Mouse (Mus musculus): Measurements from ENCODE around the gene Ndufv1. TPM values are rescaled to one million over a fixed set of nuclear protein-coding genes. Genes with fewer than 3 reads are reported as not detected.

Gene Ndufv1
- total RNA-seq (2023): 73.3 to 94.8 TPM (median 89.7 TPM) in 4 replicates

GRCm38 (mm10) chr19:4012432-4013022, at the start of gene Ndufv1:
Gene Ndufv1 (minus strand): TSS chr19:4012806.

DNA sequence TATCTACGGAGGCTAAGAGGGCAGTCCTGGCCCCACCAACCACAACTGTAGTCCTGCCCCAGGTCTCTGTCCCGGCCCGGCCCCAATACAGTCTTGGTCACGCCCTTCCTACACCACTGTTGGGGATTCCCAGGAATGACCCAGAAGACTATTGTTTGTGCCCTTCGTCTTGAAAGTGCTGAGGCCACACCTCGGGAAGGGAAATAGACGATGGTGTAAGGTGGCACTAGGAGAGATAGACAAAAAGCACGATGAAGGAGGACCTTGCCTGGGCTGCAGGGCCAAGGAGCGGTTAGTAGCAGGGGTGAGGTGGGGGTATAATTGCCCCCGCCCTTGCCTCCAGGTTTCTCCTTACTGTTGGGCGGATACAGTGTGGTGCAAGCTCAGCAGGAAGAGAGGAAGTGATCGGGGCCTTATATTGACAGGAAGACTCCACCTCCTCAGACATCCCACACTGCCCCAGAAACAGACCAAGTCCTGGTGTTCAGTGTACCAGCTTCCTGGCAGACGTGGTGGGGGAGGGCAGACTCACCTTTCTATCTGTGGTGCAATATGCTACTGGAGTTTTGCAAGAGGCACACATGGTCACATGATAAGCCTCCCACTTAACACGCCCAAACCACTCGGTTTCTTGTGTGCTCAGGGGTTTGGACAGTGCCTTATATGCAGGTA, 46.6 kb upstream of the Ndufv1 start, which contains the start of gene Gstp3:
Gene Gstp3, minus strand, starts transcription at position 501 of the 672 bp plus-strand sequence.

DNA sequence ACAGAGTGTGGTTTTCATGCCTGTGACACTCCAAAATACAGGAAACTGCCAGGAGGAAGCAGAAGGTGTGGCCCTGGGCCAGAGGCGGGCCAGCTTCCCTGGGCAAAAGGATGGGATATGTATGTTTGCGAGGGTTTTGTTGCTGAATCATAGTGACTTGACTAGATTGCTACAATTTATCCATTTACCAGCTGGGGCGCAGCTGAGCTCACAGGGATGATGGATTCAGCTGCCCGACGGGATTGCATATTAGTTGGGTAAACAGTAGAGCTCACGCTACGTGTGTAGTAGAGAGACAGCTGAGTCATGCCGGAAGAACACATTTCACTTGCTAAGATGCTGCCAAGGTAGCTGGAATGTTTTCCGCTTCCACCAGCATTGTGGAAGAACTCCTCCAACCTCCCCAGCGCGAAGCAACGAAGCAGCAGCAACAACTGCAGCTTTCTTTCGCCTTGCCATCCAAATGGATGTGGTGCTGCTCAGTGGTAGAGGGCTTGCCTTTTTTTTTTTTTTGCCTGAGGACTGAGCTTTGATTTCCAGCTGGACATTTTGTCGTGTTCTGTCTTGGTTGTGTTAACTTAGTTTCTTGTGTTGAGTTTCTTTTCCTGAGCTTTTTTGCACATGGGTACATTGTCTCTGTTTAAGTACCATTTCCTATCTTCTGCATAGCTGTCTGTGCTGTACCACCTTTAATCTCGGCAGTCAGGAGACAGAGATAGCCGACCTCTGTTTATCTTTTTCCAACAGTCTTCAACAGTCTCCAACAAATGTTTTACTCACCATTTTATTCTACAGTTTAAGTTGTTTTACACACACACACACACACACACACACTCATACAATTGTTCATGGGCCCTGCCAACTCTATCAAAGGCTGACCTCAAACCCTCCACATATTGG, 33.6 kb upstream of the Ndufv1 start, which contains the start of gene Gstp2:
Gene Gstp2, minus strand, starts transcription at position 58 of the 900 bp plus-strand sequence.

DNA sequence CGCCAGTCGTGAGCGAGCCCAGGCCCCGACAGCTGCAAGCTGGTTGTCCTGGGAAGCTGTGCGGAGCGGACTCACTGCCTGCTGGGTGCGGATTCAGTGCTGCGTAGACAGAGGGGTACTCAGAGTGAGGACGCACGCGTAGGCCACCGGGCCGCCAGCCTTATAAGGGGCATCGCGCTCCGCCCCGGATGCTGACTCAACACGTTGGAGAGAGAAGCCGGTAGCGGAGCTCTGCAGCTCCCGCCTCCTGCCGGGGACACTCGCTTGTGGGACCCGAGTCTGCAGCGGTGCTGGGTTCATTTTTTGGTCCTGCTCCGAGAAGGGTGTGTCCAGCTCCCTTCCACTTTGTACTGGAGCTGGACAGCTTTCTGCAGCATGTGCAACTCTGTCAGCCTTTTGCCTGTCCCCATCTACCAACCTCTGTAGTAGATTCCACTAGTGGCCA, 25.2 kb upstream of the Ndufv1 start, which contains the start of gene Gstp1:
Gene Gstp1, minus strand, starts transcription at position 198 of the 445 bp plus-strand sequence.

GRCm38 (mm10) chr19:4003112-4003511, 9.5 kb downstream of the Ndufv1 start, which contains the start of gene Doc2g:
Gene Doc2g (plus strand): TSS chr19:4003313.

GRCm38 (mm10) chr19:4000119-4000900, 12.3 kb downstream of the Ndufv1 start, which contains the start of the genes Nudt8 and Gm49405:
Gene Nudt8 (plus strand): TSS chr19:4000580.
Gene Gm49405 (plus strand): TSS chr19:4000626.

DNA sequence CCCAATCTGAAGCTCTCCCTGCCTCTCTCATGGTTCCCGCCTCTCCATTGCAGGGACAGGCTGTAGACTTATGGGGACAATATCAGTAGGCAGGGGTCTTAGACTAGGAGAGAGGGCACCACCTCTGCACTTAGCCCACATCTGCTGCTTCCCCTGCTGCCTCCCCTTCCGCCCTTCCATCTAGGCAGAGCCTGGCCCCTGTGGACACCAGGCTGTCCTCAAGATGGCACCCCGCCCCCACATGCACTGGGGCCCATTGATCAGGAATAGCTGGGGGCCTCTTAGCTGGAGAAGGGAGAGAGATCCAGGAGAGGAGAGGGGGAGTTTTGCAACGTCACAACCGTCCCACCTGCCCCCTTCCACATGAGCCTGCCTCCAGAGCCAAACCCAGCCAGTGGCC, 20.2 kb downstream of the Ndufv1 start, which contains the start of gene Tbx10:
Gene Tbx10, plus strand, starts transcription at position 337 of the 400 bp plus-strand sequence.

DNA sequence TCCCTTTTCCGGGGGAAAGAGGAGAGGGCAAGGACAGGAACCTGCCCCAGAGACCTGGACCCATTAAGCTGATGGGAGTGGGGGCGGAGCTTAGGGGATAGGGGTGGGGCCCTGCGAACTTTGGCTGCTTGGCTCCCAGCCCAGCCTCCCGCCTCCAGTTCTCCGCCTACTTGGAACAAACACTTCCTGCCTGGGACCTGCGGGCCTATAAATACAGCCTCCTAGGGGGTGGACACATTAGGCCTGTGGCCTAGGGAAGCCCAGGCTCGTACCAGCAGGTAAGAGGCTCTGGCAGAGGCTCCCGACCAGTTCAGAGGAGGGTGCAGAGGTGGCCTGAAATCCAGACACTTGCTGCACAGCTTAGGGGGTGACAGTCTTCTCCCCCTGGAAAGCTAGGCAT, 26.3 kb downstream of the Ndufv1 start, which contains the start of gene Acy3:
Gene Acy3, plus strand, starts transcription at position 237 of the 400 bp plus-strand sequence.

GRCm38 (mm10) chr19:3972229-3972628, 40.4 kb downstream of the Ndufv1 start, which contains the start of gene Aldh3b2:
Gene Aldh3b2 (plus strand): TSS chr19:3972328.

GRCm38 (mm10) chr19:3958470-3958869, 54.1 kb downstream of the Ndufv1 start, which contains the start of gene Aldh3b3:
Gene Aldh3b3 (plus strand): TSS chr19:3958645.

Other genes with a start within 250 kb of the Ndufv1 start
- gene Kmt5b, start 245.4 kb downstream of the Ndufv1 start, total RNA-seq (2023): 119 to 126 TPM (median 122 TPM) in 4 replicates
- 65.0 to 81.7 TPM (median 68.1 TPM) in 4 replicates for gene Chka, start 161.0 kb downstream of the Ndufv1 start, total RNA-seq (2023)
- 141 to 154 TPM (median 146 TPM) in 4 replicates for gene Tcirg1, start 105.7 kb downstream of the Ndufv1 start, total RNA-seq (2023)
- gene Ndufs8, start 100.0 kb downstream of the Ndufv1 start, total RNA-seq (2023): 73.8 to 87.1 TPM (median 81.3 TPM) in 4 replicates
- gene Aldh3b1, start 83.0 kb downstream of the Ndufv1 start, total RNA-seq (2023): 7.6 to 9.4 TPM (median 8.4 TPM) in 4 replicates
- 533 to 593 TPM (median 563 TPM) in 4 replicates for gene Unc93b1, start 77.6 kb downstream of the Ndufv1 start, total RNA-seq (2023)
- gene Aldh3b3, start 54.2 kb downstream of the Ndufv1 start, total RNA-seq (2023): 0.15 TPM in 1 of 4 replicates, not detected in the others
- gene Aldh3b2, start 40.5 kb downstream of the Ndufv1 start, total RNA-seq (2023): 0.26 to 0.36 TPM in 2 of 4 replicates, not detected in the others
- not detected in 4 replicates for gene Acy3, start 26.2 kb downstream of the Ndufv1 start, total RNA-seq (2023)
- not detected in 4 replicates for gene Tbx10, start 20.1 kb downstream of the Ndufv1 start, total RNA-seq (2023)
- gene Nudt8, start 12.2 kb downstream of the Ndufv1 start, total RNA-seq (2023): 16.1 to 21.0 TPM (median 19.8 TPM) in 4 replicates
- 3.1 to 6.8 TPM (median 4.0 TPM) in 4 replicates for gene Gm49405, start 12.2 kb downstream of the Ndufv1 start, total RNA-seq (2023)
- 7.1 to 12.1 TPM (median 10.4 TPM) in 4 replicates for gene Doc2g, start 9.5 kb downstream of the Ndufv1 start, total RNA-seq (2023)
- 137 to 169 TPM (median 145 TPM) in 4 replicates for gene Gstp1, start 25.2 kb upstream of the Ndufv1 start, total RNA-seq (2023)
- gene Gstp2, start 33.2 kb upstream of the Ndufv1 start, total RNA-seq (2023): 8.8 to 22.4 TPM (median 15.9 TPM) in 4 replicates
- gene Gstp3, start 46.8 kb upstream of the Ndufv1 start, total RNA-seq (2023): not detected in 4 replicates
- gene Cabp2, start 68.8 kb upstream of the Ndufv1 start, total RNA-seq (2023): not detected in 4 replicates
- gene Cdk2ap2, start 84.4 kb upstream of the Ndufv1 start, total RNA-seq (2023): 119 to 136 TPM (median 129 TPM) in 4 replicates
- gene Pitpnm1, start 87.2 kb upstream of the Ndufv1 start, total RNA-seq (2023): 195 to 200 TPM (median 198 TPM) in 4 replicates
- 95.2 to 103 TPM (median 98.9 TPM) in 4 replicates for gene Aip, start 113.1 kb upstream of the Ndufv1 start, total RNA-seq (2023)
- 0.14 to 0.31 TPM (median 0.27 TPM) in 3 of 4 replicates, not detected in the other for gene Gpr152, start 127.0 kb upstream of the Ndufv1 start, total RNA-seq (2023)
- gene Cabp4, start 131.2 kb upstream of the Ndufv1 start, total RNA-seq (2023): 0.88 to 1.4 TPM (median 1.2 TPM) in 4 replicates
- 129 to 166 TPM (median 137 TPM) in 4 replicates for gene Coro1b, start 135.8 kb upstream of the Ndufv1 start, total RNA-seq (2023)
- 341 to 368 TPM (median 348 TPM) in 4 replicates for gene Ptprcap, start 140.8 kb upstream of the Ndufv1 start, total RNA-seq (2023)
- gene Rps6kb2, start 150.5 kb upstream of the Ndufv1 start, total RNA-seq (2023): 50.3 to 55.6 TPM (median 50.9 TPM) in 4 replicates
- 93.0 to 107 TPM (median 97.9 TPM) in 4 replicates for gene Carns1, start 162.7 kb upstream of the Ndufv1 start, total RNA-seq (2023)
- 255 to 266 TPM (median 262 TPM) in 4 replicates for gene Tbc1d10c, start 178.5 kb upstream of the Ndufv1 start, total RNA-seq (2023)
- gene Ppp1ca, start 179.3 kb upstream of the Ndufv1 start, total RNA-seq (2023): 377 to 398 TPM (median 383 TPM) in 4 replicates
- 51.5 to 59.3 TPM (median 55.6 TPM) in 4 replicates for gene Rad9a, start 188.9 kb upstream of the Ndufv1 start, total RNA-seq (2023)
- gene Clcf1, start 201.4 kb upstream of the Ndufv1 start, total RNA-seq (2023): 141 to 150 TPM (median 148 TPM) in 4 replicates
- 5.9 TPM in 1 of 4 replicates, not detected in the others for gene AC109138.7, start 201.6 kb upstream of the Ndufv1 start, total RNA-seq (2023)
- 206 to 223 TPM (median 211 TPM) in 4 replicates for gene Pold4, start 219.1 kb upstream of the Ndufv1 start, total RNA-seq (2023)